In genomic region chr2:17187822-17188221, GRCm38 (mm10) we compare ENCODE assay signal across 16 mouse cellular contexts.
DNase-seq lines count a peak whose midpoint lies in the region; ATAC-seq and TF ChIP-seq lines count a peak whose summit lies in the region.
"Had no signal": no experiment of that assay in that cellular context is flagged by ENCODE, and none has a peak within 500 bp of the region (broad histone marks: within the 10 kb centered on the region; RNA-seq: fewer than 3 reads in every experiment).

No protein-coding gene starts in this region.

- 50% methylated on average over 1 of the region's 1 CpGs for WGBS in liver, adult 2 months
- WGBS in liver, embryonic 12.5 days (ENCODE audit: insufficient replicate concordance): 50% methylated on average over 1 of the region's 1 CpGs
- 63% methylated on average over 1 of the region's 1 CpGs for WGBS in limb, embryonic 10.5 days

- no peak overlapping the region for H3K4me2 ChIP-seq in liver, embryonic 12.5 days
- H3K4me2 ChIP-seq: embryonic facial prominence, embryonic 13.5 days; heart, embryonic 13.5 days; limb, embryonic 12.5 days; midbrain, embryonic 12.5 days had no signal

- H3K27me3 ChIP-seq in liver, adult 2 months (ENCODE audit: control insufficient read depth, insufficient read depth, low read length): no peaks in the 10 kb centered on the region
- no peaks in the 10 kb centered on the region for H3K27me3 ChIP-seq in liver, embryonic 12.5 days (replicated peaks)
- no peaks in the 10 kb centered on the region for H3K27me3 ChIP-seq in limb, embryonic 10.5 days (ENCODE audit: low read depth, poor library complexity, severe bottlenecking)
- H3K27me3 ChIP-seq: embryonic facial prominence, embryonic 13.5 days; heart, embryonic 13.5 days; limb, embryonic 12.5 days; midbrain, embryonic 12.5 days had no signal

- TF ChIP-seq POLR2A in liver, adult 2 months (IDR thresholded peaks at IDR 0.05; ENCODE audit: extremely low read depth, insufficient read depth, low read length): no peak

- H3K4me3 ChIP-seq in gastrocnemius, adult 2 months: no peak overlapping the region
- no peak overlapping the region for H3K4me3 ChIP-seq in liver, adult 2 months (ENCODE audit: insufficient read depth, low read depth, low read length)
- no peak overlapping the region for H3K4me3 ChIP-seq in liver, embryonic 12.5 days
- no peak overlapping the region for H3K4me3 ChIP-seq in limb, embryonic 10.5 days
- H3K4me3 ChIP-seq: embryonic facial prominence, embryonic 13.5 days; heart, embryonic 13.5 days; limb, embryonic 12.5 days; midbrain, embryonic 12.5 days had no signal

- no peak for ATAC-seq in liver, embryonic 12.5 days

- intact Hi-C loops in gastrocnemius, adult 2 months (cut with DNase I): no loop called here

- H3K36me3 ChIP-seq in liver, adult 2 months (ENCODE audit: control insufficient read depth, insufficient read depth, low read length): no peaks in the 10 kb centered on the region
- no peaks in the 10 kb centered on the region for H3K36me3 ChIP-seq in liver, embryonic 12.5 days
- H3K36me3 ChIP-seq in limb, embryonic 10.5 days: no peaks in the 10 kb centered on the region
- H3K36me3 ChIP-seq: embryonic facial prominence, embryonic 13.5 days; heart, embryonic 13.5 days; limb, embryonic 12.5 days; midbrain, embryonic 12.5 days had no signal

- H3K9me3 ChIP-seq in liver, embryonic 12.5 days (replicated peaks): no peaks in the 10 kb centered on the region
- no peaks in the 10 kb centered on the region for H3K9me3 ChIP-seq in limb, embryonic 10.5 days (replicated peaks)
- H3K9me3 ChIP-seq: embryonic facial prominence, embryonic 13.5 days; heart, embryonic 13.5 days; limb, embryonic 12.5 days; midbrain, embryonic 12.5 days had no signal

- no peak overlapping the region for H3K27ac ChIP-seq in gastrocnemius, adult 2 months
- H3K27ac ChIP-seq in liver, adult 2 months (replicated peaks; ENCODE audit: insufficient read depth, low read depth, low read length): no peak overlapping the region
- H3K27ac ChIP-seq in liver, embryonic 12.5 days: no peak overlapping the region
- no peak overlapping the region for H3K27ac ChIP-seq in limb, embryonic 10.5 days
- H3K27ac ChIP-seq: embryonic facial prominence, embryonic 13.5 days; heart, embryonic 13.5 days; limb, embryonic 12.5 days; macrophage; midbrain, embryonic 12.5 days had no signal

- no peak for DNase-seq in gastrocnemius, adult 2 months
- no peak for DNase-seq in gastrocnemius, postnatal 4 days (ENCODE audit: low spot score in 2 of 2)
- DNase-seq in liver, adult 2 months (ENCODE audit: extremely low read depth, low read depth, low spot score): peak; percentile 8
- peak; percentile 25 for DNase-seq in ES-CJ7 (ENCODE audit: low read depth, low spot score)
- DNase-seq in R1 (ENCODE audit: low read depth, low spot score): peak; percentile 23
- DNase-seq in urinary bladder, postnatal 25 days (ENCODE audit: low spot score): no peak
- no peak for DNase-seq in limb, embryonic 10.5 days (ENCODE audit: low spot score)
- DNase-seq: cerebellum, postnatal 25 days; right cerebral cortex, postnatal 4 days; thymus, postnatal 4 days had no signal

- no peaks in the 10 kb centered on the region for H3K79me2 ChIP-seq in liver, adult 2 months (ENCODE audit: control insufficient read depth, insufficient read depth, low read length)

- H3K9ac ChIP-seq in liver, adult 2 months (ENCODE audit: low read depth, low read length): no peak overlapping the region
- H3K9ac ChIP-seq in liver, embryonic 12.5 days: no peak overlapping the region
- H3K9ac ChIP-seq: embryonic facial prominence, embryonic 13.5 days; heart, embryonic 13.5 days; limb, embryonic 12.5 days; midbrain, embryonic 12.5 days had no signal

- peak; percentile 15; the same call in 1 of the 2 replicates for TF ChIP-seq CTCF in gastrocnemius, adult 2 months (IDR thresholded peaks at IDR 0.05)
- no peak for TF ChIP-seq CTCF in liver, adult 2 months (IDR thresholded peaks at IDR 0.05; ENCODE audit: low read depth, low read length)

- peaks cover 2% of the 10 kb centered on the region; the same call in 1 of the 2 replicates for H3K4me1 ChIP-seq in liver, adult 2 months (ENCODE audit: control insufficient read depth, insufficient read depth, low read length)
- H3K4me1 ChIP-seq in liver, embryonic 12.5 days: no peaks in the 10 kb centered on the region
- H3K4me1 ChIP-seq in limb, embryonic 10.5 days: no peaks in the 10 kb centered on the region
- H3K4me1 ChIP-seq: embryonic facial prominence, embryonic 13.5 days; heart, embryonic 13.5 days; limb, embryonic 12.5 days; midbrain, embryonic 12.5 days had no signal

Comparison
In these comparisons a context has a peak if more than half of its experiments do, and no peak if none do; other contexts are left out.
1. DNase-seq: peak in liver, adult 2 months (single experiment), ES-CJ7 (single experiment) and R1 (single experiment); none in gastrocnemius, adult 2 months (single experiment), gastrocnemius, postnatal 4 days (0 of 2), urinary bladder, postnatal 25 days (single experiment) and limb, embryonic 10.5 days (single experiment).